ENCODE assay signal across 21 mouse cellular contexts in genomic region chr4:38334529-38335149, GRCm38 (mm10).
DNase-seq lines count a peak whose midpoint lies in the region; ATAC-seq lines count a peak whose summit lies in the region.
"Had no signal": no experiment of that assay in that cellular context is flagged by ENCODE, and none has a peak within 500 bp of the region (broad histone marks: within the 10 kb centered on the region; RNA-seq: fewer than 3 reads in every experiment).

No protein-coding gene starts in this region.

- no peak overlapping the region for H3K4me3 ChIP-seq in heart, embryonic 16.5 days (ENCODE audit: low read length)
- H3K4me3 ChIP-seq in liver, embryonic 13.5 days (replicated peaks) = no peak overlapping the region
- H3K4me3 ChIP-seq: embryonic facial prominence, embryonic 12.5 days; hindbrain, embryonic 15.5 days; limb, embryonic 13.5 days; lung, embryonic 15.5 days; myocyte; neural tube, embryonic 13.5 days had no signal

- WGBS in heart, embryonic 16.5 days = 42% methylated on average over 3 of the region's 3 CpGs
- WGBS in liver, embryonic 13.5 days (ENCODE audit: insufficient replicate concordance) = 68% methylated on average over 3 of the region's 3 CpGs

- H3K27ac ChIP-seq in heart, embryonic 16.5 days (ENCODE audit: low read length) = 0 out of 2 replicates have a peak overlapping the region, but pooled peaks have one; percentile 38
- no peak overlapping the region for H3K27ac ChIP-seq in liver, embryonic 13.5 days
- H3K27ac ChIP-seq: embryonic facial prominence, embryonic 12.5 days; hindbrain, embryonic 15.5 days; limb, embryonic 13.5 days; lung, embryonic 15.5 days; neural tube, embryonic 13.5 days had no signal

- H3K4me2 ChIP-seq in heart, embryonic 16.5 days (ENCODE audit: low read depth, low read length) = no peak overlapping the region
- no peak overlapping the region for H3K4me2 ChIP-seq in liver, embryonic 13.5 days
- H3K4me2 ChIP-seq: embryonic facial prominence, embryonic 12.5 days; hindbrain, embryonic 15.5 days; limb, embryonic 13.5 days; lung, embryonic 15.5 days; neural tube, embryonic 13.5 days had no signal

- intact Hi-C loops in heart, postnatal 36 days (cut with DNase I) = no loop called here

- H3K9ac ChIP-seq in heart, embryonic 16.5 days (ENCODE audit: low read length) = no peak overlapping the region
- H3K9ac ChIP-seq in liver, embryonic 13.5 days = no peak overlapping the region
- H3K9ac ChIP-seq: embryonic facial prominence, embryonic 12.5 days; hindbrain, embryonic 15.5 days; limb, embryonic 13.5 days; lung, embryonic 15.5 days; neural tube, embryonic 13.5 days had no signal

- DNase-seq in heart, adult 11 months = peak; percentile 88
- no peak for DNase-seq in heart, adult 9 months (ENCODE audit: low spot score in 2 of 2)
- DNase-seq in heart, postnatal 36 days = no peak
- no peak for DNase-seq in liver, embryonic 13.5 days
- no peak for DNase-seq in urinary bladder, postnatal 25 days (ENCODE audit: low spot score)
- no peak for DNase-seq in thymus, postnatal 36 days
- DNase-seq: adrenal gland, postnatal 10 days; cerebellum, adult 18-20 months; cerebellum, postnatal 14 days; gastrocnemius, postnatal 25 days; kidney, postnatal 25 days; lung, postnatal 4 days had no signal

- no peaks in the 10 kb centered on the region for H3K36me3 ChIP-seq in heart, embryonic 16.5 days (ENCODE audit: control insufficient read depth, insufficient read depth)
- no peaks in the 10 kb centered on the region for H3K36me3 ChIP-seq in liver, embryonic 13.5 days
- H3K36me3 ChIP-seq: embryonic facial prominence, embryonic 12.5 days; hindbrain, embryonic 15.5 days; limb, embryonic 13.5 days; lung, embryonic 15.5 days; neural tube, embryonic 13.5 days had no signal

- peak; percentile 81; the same call in 1 of the 2 replicates for ATAC-seq in heart, embryonic 16.5 days (replicated peaks; ENCODE audit: extremely low read depth, insufficient read depth, low FRiP score)
- ATAC-seq in liver, embryonic 13.5 days (ENCODE audit: low read depth) = peak; percentile 90
- ATAC-seq: activated CD4-positive, CD25-positive, alpha-beta regulatory T cell, adult 4 months; midbrain, embryonic 16.5 days had no signal

- H3K27me3 ChIP-seq in heart, embryonic 16.5 days (ENCODE audit: control insufficient read depth, insufficient read depth, low read length) = no peaks in the 10 kb centered on the region
- H3K27me3 ChIP-seq in liver, embryonic 13.5 days = no peaks in the 10 kb centered on the region
- H3K27me3 ChIP-seq: embryonic facial prominence, embryonic 12.5 days; hindbrain, embryonic 15.5 days; limb, embryonic 13.5 days; lung, embryonic 15.5 days; neural tube, embryonic 13.5 days had no signal

- 0 out of 2 replicates have a peak, but pooled peaks cover 2% of the 10 kb centered on the region for H3K4me1 ChIP-seq in heart, embryonic 16.5 days (ENCODE audit: control insufficient read depth, insufficient read depth, low read length)
- no peaks in the 10 kb centered on the region for H3K4me1 ChIP-seq in liver, embryonic 13.5 days (replicated peaks)
- H3K4me1 ChIP-seq: embryonic facial prominence, embryonic 12.5 days; hindbrain, embryonic 15.5 days; limb, embryonic 13.5 days; lung, embryonic 15.5 days; neural tube, embryonic 13.5 days had no signal

- no peaks in the 10 kb centered on the region for H3K9me3 ChIP-seq in heart, embryonic 16.5 days (replicated peaks; ENCODE audit: control insufficient read depth, low read length)
- no peaks in the 10 kb centered on the region for H3K9me3 ChIP-seq in liver, embryonic 13.5 days (replicated peaks)
- H3K9me3 ChIP-seq: embryonic facial prominence, embryonic 12.5 days; hindbrain, embryonic 15.5 days; limb, embryonic 13.5 days; lung, embryonic 15.5 days; neural tube, embryonic 13.5 days had no signal
